Mouse (Mus musculus): ENCODE results near the gene Zfp704.

DNA sequence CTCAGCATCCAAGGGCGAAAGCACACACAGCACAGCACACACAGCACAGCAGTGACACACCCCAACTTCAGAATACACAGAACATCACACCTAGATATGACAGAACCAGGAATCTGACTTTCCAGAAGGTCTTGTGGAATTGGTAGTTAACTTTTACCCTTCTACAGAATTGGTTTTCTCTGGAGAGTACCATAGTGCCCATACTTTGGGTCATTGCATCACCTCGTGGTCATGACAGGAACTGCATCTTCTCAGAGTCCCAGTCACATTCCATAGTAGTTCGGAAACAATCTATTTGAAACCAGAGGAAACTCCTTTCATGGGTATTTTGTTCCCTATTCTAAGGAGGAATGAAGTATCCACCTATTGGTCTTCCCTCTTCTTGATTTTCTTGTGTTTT, 143.6 kb downstream of the Zfp704 start:
- peak; percentile 90 for TF ChIP-seq CTCF (IDR thresholded peaks at IDR 0.05; ENCODE audit: low read depth, low read length)
- TF ChIP-seq TAL1 (conservative IDR thresholded peaks at IDR 0.05; ENCODE audit: low read depth, low read length) = no peak
- TF ChIP-seq POLR2AphosphoS5 (IDR thresholded peaks at IDR 0.05; ENCODE audit: insufficient replicate concordance, low read depth, low read length) = no peak

All from G1E (cell line).